Mouse (Mus musculus) spleen, postnatal 14 days (tissue): ENCODE results near the gene Pld3.
A peak's percentile ranks its signal among the peaks of the same experiment; 100 is the strongest.

Experiments used
- DNase-seq, 2 experiments: peaks; one replicate each; pipeline ENCODE4 v3.0.0; 2021 to 2022; ENCODE audit warnings: low spot score in 2 of 2

Gene Pld3

DNA sequence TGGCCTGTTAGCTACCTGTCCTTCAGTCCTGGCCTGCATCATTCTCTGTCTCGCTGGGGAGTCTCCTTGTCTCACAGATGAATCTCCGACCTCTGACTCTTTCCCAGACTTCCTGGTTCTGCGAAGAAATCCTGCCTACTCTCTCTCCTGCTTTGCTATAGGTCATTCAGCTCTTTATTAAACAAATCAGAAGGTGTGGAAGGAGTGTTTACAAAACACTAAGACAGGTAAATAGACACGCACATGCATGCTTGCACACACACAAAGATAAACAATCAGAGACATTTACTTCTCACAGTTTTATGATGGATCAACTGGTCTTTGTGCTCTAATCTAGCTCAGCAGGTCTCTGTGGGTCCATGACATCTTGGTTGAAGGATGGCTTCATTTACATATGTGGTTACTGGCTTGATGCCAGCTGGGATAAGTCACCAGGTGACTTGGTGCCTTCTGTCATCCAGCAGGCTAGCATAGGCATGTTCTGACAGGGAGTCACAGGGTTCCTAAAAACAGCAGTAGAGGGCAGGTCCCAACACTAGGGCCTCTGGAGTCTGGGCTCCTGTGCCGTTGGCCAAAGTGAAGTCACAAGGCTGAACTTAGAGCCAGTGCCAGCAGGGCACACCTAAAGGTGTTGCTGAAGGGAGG is 16.7 kb upstream of the Pld3 start:
- no peak for DNase-seq

- no peak for DNase-seq
Observed at GRCm38 (mm10) chr7:27560978-27561377, 8.0 kb upstream of the Pld3 start.

- DNase-seq, result no peak
Observed at GRCm38 (mm10) chr7:27560291-27560887, 7.4 kb upstream of the Pld3 start.

GRCm38 (mm10) chr7:27552070-27552469 is 948 bp downstream of the Pld3 start:
- no peak for DNase-seq

GRCm38 (mm10) chr7:27549597-27549996 is 3.4 kb downstream of the Pld3 start:
- DNase-seq, result no peak

- peak in 1 of 2 experiments; percentile 35 for DNase-seq
Observed at GRCm38 (mm10) chr7:27544675-27545370, 8.2 kb downstream of the Pld3 start.

GRCm38 (mm10) chr7:27543851-27544250 is 9.2 kb downstream of the Pld3 start:
- DNase-seq, result no peak

GRCm38 (mm10) chr7:27543065-27543464 is 10.0 kb downstream of the Pld3 start:
- DNase-seq, result no peak

DNA sequence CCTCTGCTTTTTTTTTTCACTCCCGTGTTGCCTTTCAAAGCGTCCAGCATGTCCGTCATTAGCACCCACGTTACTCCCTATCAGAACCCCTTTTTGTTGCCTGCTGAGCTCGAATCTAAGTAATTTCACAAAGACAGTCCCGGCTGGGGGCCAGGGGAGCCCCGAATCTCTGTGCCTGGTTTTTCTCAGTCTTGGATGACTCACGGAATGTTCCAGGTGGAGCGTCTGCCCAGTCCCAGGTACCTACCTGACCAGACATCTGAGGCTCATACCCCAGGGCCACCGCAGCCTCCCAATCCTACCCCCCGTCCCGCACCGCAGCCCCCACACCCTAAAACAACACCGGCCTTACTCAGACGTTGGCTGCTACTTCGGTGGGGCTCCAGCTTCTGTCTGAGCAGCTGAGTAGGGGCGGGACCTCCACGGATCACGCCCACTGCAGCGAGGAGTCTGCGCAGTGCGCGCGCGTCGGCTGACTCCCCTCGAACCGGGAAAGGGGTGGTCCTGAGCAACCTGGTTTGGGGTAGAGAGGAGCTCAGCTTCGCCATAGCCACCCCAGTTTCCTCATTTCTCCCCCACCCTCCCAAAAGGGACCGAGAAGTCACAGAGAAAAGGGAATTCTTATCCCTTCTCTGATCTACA is 10.5 kb downstream of the Pld3 start:
- peak; percentile 68 to 78 for DNase-seq

DNA sequence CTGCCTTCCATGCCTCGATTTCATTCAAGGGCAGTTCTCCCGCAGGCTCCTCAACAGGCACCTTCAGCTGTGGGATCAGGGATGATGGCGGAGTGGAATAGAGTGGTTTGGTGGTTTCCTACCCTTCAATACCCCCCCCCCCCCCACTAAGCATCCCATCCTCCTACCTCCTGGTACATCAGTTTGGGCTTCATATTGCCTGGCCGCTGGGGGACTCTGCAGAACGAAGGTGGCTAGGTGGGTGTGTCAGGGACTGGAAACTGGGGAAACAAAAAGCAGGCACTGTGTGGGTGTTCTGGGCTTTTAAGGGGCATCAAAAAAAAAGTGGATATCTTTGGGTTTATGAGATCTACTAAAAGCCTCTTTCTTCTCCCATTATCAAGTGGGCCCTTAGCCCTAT is 11.1 kb downstream of the Pld3 start:
- no peak for DNase-seq

- peak; percentile 33 to 50 for DNase-seq
Observed at GRCm38 (mm10) chr7:27541431-27541830, 11.6 kb downstream of the Pld3 start.

GRCm38 (mm10) chr7:27540935-27541334 is 12.1 kb downstream of the Pld3 start:
- DNase-seq, result no peak

DNA sequence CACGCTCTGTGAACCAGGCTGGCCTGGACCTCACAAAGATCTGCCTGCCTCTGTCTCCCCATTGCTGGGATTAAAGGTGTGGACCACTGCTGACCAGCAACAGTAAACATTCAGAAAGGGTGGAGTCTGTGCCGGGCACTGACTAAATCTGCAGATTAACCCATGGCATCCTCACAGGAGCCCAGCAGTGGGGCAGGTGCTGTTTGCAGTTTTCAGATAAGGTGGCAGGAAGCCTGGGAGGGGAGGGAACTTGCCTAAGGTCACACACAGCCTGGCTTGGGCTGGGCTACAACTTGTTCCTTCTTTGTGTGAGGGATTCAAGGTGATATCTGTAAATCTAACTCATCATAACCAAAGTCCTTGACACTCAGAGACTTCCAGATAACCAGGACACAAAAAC is 12.5 kb downstream of the Pld3 start:
- no peak for DNase-seq

DNA sequence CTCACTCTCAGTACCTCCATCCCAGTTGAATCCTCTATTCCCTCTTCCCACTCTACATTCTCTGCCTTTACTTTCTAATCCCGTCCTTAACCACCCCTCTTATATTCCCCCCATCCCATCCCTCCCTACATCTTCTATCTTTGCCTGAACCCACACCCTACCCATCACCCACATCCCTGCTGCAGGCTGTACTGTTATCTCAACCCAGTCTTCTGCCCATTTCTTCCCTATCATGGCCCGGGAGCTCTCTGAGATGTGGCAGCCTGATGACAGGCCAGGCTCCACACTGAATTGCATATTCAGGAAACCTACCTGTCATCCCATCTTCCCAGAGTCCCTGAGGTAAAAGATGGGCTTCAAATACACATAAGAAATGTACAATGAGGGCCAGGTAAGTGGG is 14.2 kb downstream of the Pld3 start:
- DNase-seq, result no peak

DNA sequence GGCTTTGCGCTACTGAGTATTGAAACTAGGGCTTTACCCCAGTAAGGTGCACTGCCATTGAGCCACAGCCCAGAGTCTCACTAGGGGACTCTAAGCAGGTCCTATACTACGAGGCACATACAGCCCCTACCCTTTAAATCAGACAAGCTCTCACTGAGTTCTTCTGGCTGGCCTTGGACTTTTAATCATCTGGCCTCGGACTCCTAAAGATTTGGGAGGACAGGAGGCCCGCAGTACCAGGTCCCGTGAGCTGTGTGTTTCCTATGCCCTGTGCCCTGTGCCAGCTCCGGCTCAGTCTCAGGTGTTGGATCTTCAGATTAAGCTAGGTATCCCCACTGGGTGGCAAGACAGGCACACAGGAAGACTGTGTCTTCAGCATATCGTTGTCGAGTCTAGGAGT is 15.0 kb downstream of the Pld3 start:
- DNase-seq, result no peak

GRCm38 (mm10) chr7:27536618-27537017 is 16.4 kb downstream of the Pld3 start:
- DNase-seq, result no peak

- peak in 1 of 2 experiments; percentile 28 for DNase-seq
Observed at GRCm38 (mm10) chr7:27535386-27535785, 17.6 kb downstream of the Pld3 start.

DNA sequence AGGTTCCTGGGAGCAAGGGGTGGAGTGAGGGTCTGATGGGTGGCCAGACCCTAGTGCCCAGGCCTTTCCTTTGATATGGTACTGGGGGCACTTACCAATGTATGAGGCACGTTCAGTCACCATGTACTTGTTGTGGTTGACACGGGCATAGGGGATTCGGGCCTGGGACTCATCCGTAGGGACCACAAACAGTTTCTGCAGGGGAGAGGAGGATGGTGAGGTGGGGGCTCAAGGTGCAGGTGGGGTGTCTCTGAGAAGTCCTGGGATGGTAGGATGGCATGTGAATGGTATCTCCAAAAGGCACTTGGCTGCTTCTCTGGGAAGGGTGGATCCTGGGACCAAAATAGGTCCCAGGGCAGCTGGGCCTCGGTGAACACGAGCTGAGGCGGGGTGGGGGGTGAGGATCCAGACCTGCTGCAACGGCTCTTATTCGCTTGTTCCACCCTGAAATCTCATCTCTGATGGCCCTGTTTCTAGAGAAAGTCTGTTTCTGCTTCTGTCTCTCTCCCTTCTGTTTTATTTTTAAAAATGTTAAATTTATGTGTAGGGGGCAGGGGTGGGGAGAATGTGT is 20.5 kb downstream of the Pld3 start:
- DNase-seq, result no peak

- no peak for DNase-seq
Observed at GRCm38 (mm10) chr7:27531707-27532106, 21.3 kb downstream of the Pld3 start.

DNA sequence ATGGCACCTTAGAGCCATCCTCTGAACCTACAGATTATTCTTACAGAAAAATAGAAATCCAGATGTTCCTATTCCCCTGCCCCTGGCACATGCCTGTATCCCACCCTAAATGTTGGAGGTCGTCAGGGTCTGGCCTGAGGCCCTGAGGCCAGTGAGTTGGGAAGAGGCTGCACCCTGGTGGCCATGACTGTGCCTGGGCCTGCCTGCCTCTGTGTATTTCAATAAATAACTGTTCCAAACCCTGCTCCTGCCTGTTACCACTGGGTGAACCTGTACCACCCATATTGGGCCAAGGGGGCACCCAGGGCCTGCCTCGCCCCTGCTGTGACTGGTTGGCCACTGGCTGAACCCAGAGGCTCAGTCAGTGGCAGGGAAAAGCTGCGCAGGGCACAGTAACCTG is 22.1 kb downstream of the Pld3 start:
- no peak for DNase-seq

DNA sequence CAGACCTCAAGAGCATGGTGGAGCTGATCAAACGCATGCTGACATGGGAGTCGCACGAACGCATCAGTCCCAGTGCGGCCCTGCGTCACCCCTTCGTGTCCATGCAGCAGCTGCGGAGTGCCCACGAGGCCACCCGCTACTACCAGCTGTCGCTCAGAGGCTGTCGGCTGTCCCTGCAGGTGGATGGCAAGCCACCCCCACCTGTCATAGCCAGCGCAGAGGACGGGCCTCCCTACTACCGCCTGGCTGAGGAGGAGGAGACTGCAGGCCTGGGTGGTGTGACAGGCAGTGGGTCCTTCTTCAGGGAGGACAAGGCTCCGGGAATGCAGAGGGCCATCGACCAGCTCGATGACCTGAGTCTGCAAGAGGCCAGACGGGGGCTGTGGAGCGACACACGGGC is 23.9 kb downstream of the Pld3 start:
- DNase-seq, result no peak
